Mouse (Mus musculus) ES-E14 (cell line): ENCODE data around the gene Plekhh2.

Experiments used
- CHD2 ChIP-seq: IDR thresholded peaks from 2 replicates; pipeline ENCODE4 v1.6.1; 2014; ENCODE audit warnings: mild to moderate bottlenecking, low read depth, low read length, inconsistent platforms
- MAFK ChIP-seq: IDR thresholded peaks from 2 replicates; pipeline ENCODE4 v1.6.1; 2014; ENCODE audit warnings: mild to moderate bottlenecking, low read depth, low read length, inconsistent platforms; ENCODE audit not compliant: insufficient read depth
- ZC3H11A ChIP-seq: IDR thresholded peaks from 2 replicates; pipeline ENCODE4 v1.6.1; 2012; ENCODE audit warnings: low read depth, mild to moderate bottlenecking, inconsistent platforms, low read length, borderline replicate concordance

GRCm38 (mm10) chr17:84603202-84603627 is 91.5 kb downstream of the Plekhh2 start:
- no peak for TF ChIP-seq CHD2
- TF ChIP-seq ZC3H11A, result no peak
- no peak for TF ChIP-seq MAFK
